Mouse (Mus musculus) MEL (cell line): ENCODE measurements around the gene Eef1akmt2.
A peak's percentile ranks its signal among the peaks of the same experiment; 100 is the strongest.

Experiments used
- CTCF ChIP-seq, 3 experiments: IDR thresholded peaks in 2 of 3; conservative IDR thresholded peaks in 1 of 3; 2 replicates each; pipeline ENCODE4 v1.5.1; 2011 to 2012; ENCODE audit warnings: low read length in 3 of 3, low read depth in 2 of 3, mild to moderate bottlenecking in 2 of 3, improper control_type of control experiment in 1 of 3, inconsistent platforms in 1 of 3, mixed read lengths in 1 of 3, moderate library complexity in 1 of 3; ENCODE audit not compliant: control insufficient read depth in 1 of 3, insufficient read depth in 1 of 3, poor library complexity in 1 of 3, severe bottlenecking in 1 of 3
- EP300 ChIP-seq, 2 experiments: IDR thresholded peaks; 2 replicates each; pipeline ENCODE4 v1.6.1; 2011; ENCODE audit warnings: improper control_type of control experiment in 2 of 2, low read length in 2 of 2, low read depth in 1 of 2, mild to moderate bottlenecking in 1 of 2
- GABPA ChIP-seq: IDR thresholded peaks from 2 replicates; pipeline ENCODE4 v1.6.1; 2012; ENCODE audit warnings: low read depth, mild to moderate bottlenecking, inconsistent platforms, low read length, improper control_type of control experiment, moderate library complexity
- NELFE ChIP-seq: IDR thresholded peaks from 2 replicates; pipeline ENCODE4 v1.6.1; 2011; ENCODE audit warnings: low read depth, low read length, improper control_type of control experiment
- POLR2A ChIP-seq, 2 experiments: IDR thresholded peaks; 2 replicates each; pipeline ENCODE4 v1.6.1; 2011 to 2012; ENCODE audit warnings: low read length in 2 of 2, mild to moderate bottlenecking in 2 of 2, control low read depth in 1 of 2, improper control_type of control experiment in 1 of 2, low read depth in 1 of 2, moderate library complexity in 1 of 2; ENCODE audit not compliant: control insufficient read depth in 1 of 2, insufficient read depth in 1 of 2, poor library complexity in 1 of 2
- POLR2AphosphoS2 ChIP-seq: IDR thresholded peaks from 2 replicates; pipeline ENCODE4 v1.6.1; 2011; ENCODE audit warnings: low read length, improper control_type of control experiment
- ZKSCAN1 ChIP-seq: IDR thresholded peaks from 2 replicates; pipeline ENCODE4 v1.6.1; 2012; ENCODE audit warnings: low read depth, mild to moderate bottlenecking, inconsistent platforms, low read length, improper control_type of control experiment, moderate library complexity

DNA sequence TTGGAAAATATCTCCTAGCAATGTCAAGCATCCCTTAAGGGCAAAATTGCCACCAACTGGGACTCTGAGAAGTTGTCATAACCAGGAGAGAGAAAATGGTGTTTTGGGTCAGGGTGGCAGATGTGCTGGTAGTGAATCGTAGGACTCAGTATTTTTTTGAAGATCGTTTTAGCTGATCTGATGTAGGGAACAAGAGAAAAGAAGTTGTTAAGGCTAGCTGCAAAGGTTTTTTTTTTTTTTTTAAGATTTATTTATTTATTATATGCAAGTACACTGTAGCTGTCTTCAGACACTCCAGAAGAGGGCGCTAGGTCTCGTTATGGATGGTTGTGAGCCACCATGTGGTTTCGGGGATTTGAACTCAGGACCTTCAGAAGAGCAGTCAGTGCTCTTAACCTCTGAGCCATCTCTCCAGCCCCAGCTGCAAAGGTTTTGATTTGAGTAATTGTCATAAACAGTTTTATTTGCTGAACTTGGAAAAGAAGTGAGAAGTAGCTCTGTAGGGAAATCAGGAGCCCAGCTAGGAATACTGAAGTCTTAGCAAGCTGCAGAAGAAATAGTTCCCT is 5.7 kb upstream of the Eef1akmt2 start:
- TF ChIP-seq EP300 (IDR thresholded peaks at IDR 0.05; ENCODE audit: low read depth in 1 of 2, low read length in 2 of 2) (no peak), NELFE (no peak), POLR2A (IDR thresholded peaks at IDR 0.05; ENCODE audit: control insufficient read depth in 1 of 2, insufficient read depth in 1 of 2, low read depth in 1 of 2, low read length in 2 of 2, poor library complexity in 1 of 2) (no peak), ZKSCAN1 (no peak), POLR2AphosphoS2 (no peak), GABPA (no peak), CTCF (IDR thresholded peaks at IDR 0.05 in 2 of 3, conservative IDR thresholded peaks at IDR 0.05 in 1 of 3; ENCODE audit: control insufficient read depth in 1 of 3, insufficient read depth in 1 of 3, low read depth in 2 of 3, low read length in 3 of 3, poor library complexity in 1 of 3, severe bottlenecking in 1 of 3) (peak; percentile 12 to 29 (median 29); a peak in 3 of 6 replicates)
